ENCODE assay signal across 9 mouse cellular contexts in the genomic region with DNA sequence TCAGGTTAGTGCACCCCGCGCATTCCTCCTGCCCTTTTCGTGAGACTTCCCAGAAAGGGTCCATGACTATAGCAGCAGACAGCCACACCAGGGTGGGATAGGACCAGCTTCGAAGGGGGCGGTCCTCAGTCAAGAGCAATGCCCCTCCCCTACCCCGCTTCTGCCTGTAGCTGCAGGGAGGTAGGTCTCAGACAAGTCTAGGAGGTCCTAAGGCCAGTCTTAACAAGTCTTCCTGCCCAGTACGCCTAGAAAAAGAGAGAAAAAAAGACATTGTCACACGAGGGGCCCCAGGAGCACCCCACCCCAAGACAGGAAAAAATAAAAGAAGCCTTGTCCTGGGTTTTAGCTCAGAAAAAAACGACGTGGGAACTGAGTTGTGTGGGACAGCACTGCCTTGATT. TPM values are rescaled to one million over a fixed set of nuclear protein-coding genes. Genes with fewer than 3 reads are reported as not detected.
DNase-seq lines count a peak whose midpoint lies in the region; ATAC-seq and TF ChIP-seq lines count a peak whose summit lies in the region.
"Had no signal": no experiment of that assay in that cellular context is flagged by ENCODE, and none has a peak within 500 bp of the region (broad histone marks: within the 10 kb centered on the region; RNA-seq: fewer than 3 reads in every experiment).

No protein-coding gene starts in this region.

- peak overlapping the region; percentile 27 for H3K4me3 ChIP-seq in heart, embryonic 11.5 days (ENCODE audit: low read depth, low read length)
- peak overlapping the region; percentile 37 for H3K4me3 ChIP-seq in embryonic facial prominence, embryonic 13.5 days
- H3K4me3 ChIP-seq in hindbrain, postnatal 0 days (ENCODE audit: low read length): no peak overlapping the region
- peak overlapping the region; percentile 43 for H3K4me3 ChIP-seq in lung, embryonic 16.5 days (ENCODE audit: low read length)
- H3K4me3 ChIP-seq in stomach, embryonic 15.5 days (replicated peaks): peak overlapping the region; percentile 26

- ATAC-seq in heart, embryonic 11.5 days (replicated peaks; ENCODE audit: insufficient number of reproducible peaks, low FRiP score, low TSS enrichment): peak; percentile 75
- peak; percentile 81 for ATAC-seq in embryonic facial prominence, embryonic 13.5 days (ENCODE audit: insufficient number of reproducible peaks, insufficient read depth, low FRiP score, low TSS enrichment, low read depth)
- ATAC-seq in hindbrain, postnatal 0 days: peak; percentile 66
- peak; percentile 81 for ATAC-seq in lung, embryonic 16.5 days (ENCODE audit: low read depth)
- peak; percentile 81; the same call in 1 of the 2 replicates for ATAC-seq in stomach, embryonic 15.5 days (ENCODE audit: insufficient read depth, low FRiP score, low read depth)

- TF ChIP-seq CTCF in hindbrain, postnatal 0 days (IDR thresholded peaks at IDR 0.05; ENCODE audit: low read depth): no peak

- peaks cover 35% of the 10 kb centered on the region for H3K4me1 ChIP-seq in heart, embryonic 11.5 days (ENCODE audit: control insufficient read depth, insufficient read depth, low read length)
- H3K4me1 ChIP-seq in embryonic facial prominence, embryonic 13.5 days: peaks cover 56% of the 10 kb centered on the region
- peaks cover 15% of the 10 kb centered on the region; the same call in 1 of the 2 replicates for H3K4me1 ChIP-seq in hindbrain, postnatal 0 days (ENCODE audit: insufficient read depth, low read length)
- H3K4me1 ChIP-seq in lung, embryonic 16.5 days (replicated peaks; ENCODE audit: control insufficient read depth, insufficient read depth, low read length): peaks cover 51% of the 10 kb centered on the region
- H3K4me1 ChIP-seq in stomach, embryonic 15.5 days: peaks cover 45% of the 10 kb centered on the region

- DNase-seq in heart, adult 8-10 months (ENCODE audit: low spot score): no peak
- DNase-seq in hindbrain, postnatal 0 days (ENCODE audit: low spot score): peak; percentile 63
- no peak for DNase-seq in c-Kit-positive CD71-positive TER-119-positive erythroid progenitor cells, embryonic 14.5 days (ENCODE audit: low spot score)
- no peak for DNase-seq in ovary, postnatal 14 days (ENCODE audit: low spot score)

- WGBS in heart, embryonic 11.5 days (ENCODE audit: insufficient replicate concordance): 2% methylated on average over 10 of the region's 10 CpGs
- WGBS in embryonic facial prominence, embryonic 13.5 days: under 1% methylated on average over 10 of the region's 10 CpGs
- WGBS in hindbrain, postnatal 0 days: 4% methylated on average over 10 of the region's 10 CpGs
- WGBS in lung, embryonic 16.5 days: under 1% methylated on average over 10 of the region's 10 CpGs
- WGBS in stomach, embryonic 15.5 days: under 1% methylated on average over 10 of the region's 10 CpGs

- H3K4me2 ChIP-seq in heart, embryonic 11.5 days: peak overlapping the region; percentile 66
- H3K4me2 ChIP-seq in embryonic facial prominence, embryonic 13.5 days: peak overlapping the region; percentile 66
- H3K4me2 ChIP-seq in hindbrain, postnatal 0 days (ENCODE audit: low read depth, low read length): peak overlapping the region; percentile 53
- H3K4me2 ChIP-seq in lung, embryonic 16.5 days (ENCODE audit: low read depth, low read length): peak overlapping the region; percentile 79
- H3K4me2 ChIP-seq in stomach, embryonic 15.5 days: peak overlapping the region; percentile 70

- H3K36me3 ChIP-seq in heart, embryonic 11.5 days (ENCODE audit: control insufficient read depth, insufficient read depth, low read length): no peaks in the 10 kb centered on the region
- H3K36me3 ChIP-seq in embryonic facial prominence, embryonic 13.5 days: no peaks in the 10 kb centered on the region
- no peaks in the 10 kb centered on the region for H3K36me3 ChIP-seq in hindbrain, postnatal 0 days (ENCODE audit: insufficient read depth, low read length)
- H3K36me3 ChIP-seq in lung, embryonic 16.5 days (ENCODE audit: control insufficient read depth, insufficient read depth, low read length): no peaks in the 10 kb centered on the region
- H3K36me3 ChIP-seq in stomach, embryonic 15.5 days: no peaks in the 10 kb centered on the region

- peak overlapping the region; percentile 62 for H3K9ac ChIP-seq in heart, embryonic 11.5 days (ENCODE audit: low read depth, low read length)
- H3K9ac ChIP-seq in embryonic facial prominence, embryonic 13.5 days: peak overlapping the region; percentile 55
- H3K9ac ChIP-seq in hindbrain, postnatal 0 days (replicated peaks; ENCODE audit: low read length): no peak overlapping the region
- peak overlapping the region; percentile 65 for H3K9ac ChIP-seq in lung, embryonic 16.5 days (ENCODE audit: low read length)
- H3K9ac ChIP-seq in stomach, embryonic 15.5 days: 0 out of 2 replicates have a peak overlapping the region, but pooled peaks have one; percentile 6

- H3K27ac ChIP-seq in heart, embryonic 11.5 days (ENCODE audit: low read depth, low read length): peak overlapping the region; percentile 87
- peak overlapping the region; percentile 78 for H3K27ac ChIP-seq in embryonic facial prominence, embryonic 13.5 days
- peak overlapping the region; percentile 70 for H3K27ac ChIP-seq in hindbrain, postnatal 0 days
- H3K27ac ChIP-seq in lung, embryonic 16.5 days (ENCODE audit: low read length): peak overlapping the region; percentile 95
- peak overlapping the region; percentile 91 for H3K27ac ChIP-seq in stomach, embryonic 15.5 days

- H3K9me3 ChIP-seq in heart, embryonic 11.5 days (replicated peaks; ENCODE audit: control insufficient read depth, low read length): no peaks in the 10 kb centered on the region
- no peaks in the 10 kb centered on the region for H3K9me3 ChIP-seq in embryonic facial prominence, embryonic 13.5 days
- H3K9me3 ChIP-seq in hindbrain, postnatal 0 days (ENCODE audit: low read length): no peaks in the 10 kb centered on the region
- H3K9me3 ChIP-seq in lung, embryonic 16.5 days (ENCODE audit: control insufficient read depth, low read length): no peaks in the 10 kb centered on the region
- no peaks in the 10 kb centered on the region for H3K9me3 ChIP-seq in stomach, embryonic 15.5 days

- H3K27me3 ChIP-seq in heart, embryonic 11.5 days (ENCODE audit: control insufficient read depth, insufficient read depth, low read length): peaks cover 6% of the 10 kb centered on the region; the same call in 1 of the 2 replicates
- H3K27me3 ChIP-seq in embryonic facial prominence, embryonic 13.5 days: no peaks in the 10 kb centered on the region
- no peaks in the 10 kb centered on the region for H3K27me3 ChIP-seq in hindbrain, postnatal 0 days (ENCODE audit: insufficient read depth, low read length)
- H3K27me3 ChIP-seq in lung, embryonic 16.5 days (ENCODE audit: control insufficient read depth, insufficient read depth, low read depth, low read length): no peaks in the 10 kb centered on the region
- H3K27me3 ChIP-seq in stomach, embryonic 15.5 days (replicated peaks): no peaks in the 10 kb centered on the region
- H3K27me3 ChIP-seq: CH12.LX had no signal

RNA-seq across cellular contexts. Expression of a gene that starts 35.0 kb away (rescaled TPM):
- polyA plus RNA-seq in heart, embryonic 11.5 days (2014; fragmentation: Nextera tagmentation; extraction: Ambion mirVana): 1.9 and 3.4 TPM in 2 replicates
- 10 to 100 TPM; 22.1 to 74.4 (median 55.6) TPM for total RNA-seq in heart, adult 8-10 months (2022)
- 86.5 and 93.1 TPM in 2 replicates for polyA plus RNA-seq in embryonic facial prominence, embryonic 13.5 days (2015; fragmentation: Nextera tagmentation; extraction: Ambion mirVana)
- total RNA-seq in hindbrain, postnatal 0 days (2014; rRNA removed): 55.9 and 76.6 TPM in 2 replicates
- 55.2 and 56.9 TPM in 2 replicates for polyA plus RNA-seq in hindbrain, postnatal 0 days (2015; fragmentation: Nextera tagmentation; extraction: Ambion mirVana)
- 36.3 and 39.3 TPM in 2 replicates for polyA plus RNA-seq in lung, embryonic 16.5 days (2015; fragmentation: Nextera tagmentation; extraction: Ambion mirVana)
- polyA plus RNA-seq in stomach, embryonic 15.5 days (2015; fragmentation: Nextera tagmentation; extraction: Ambion mirVana): 45.6 and 45.8 TPM in 2 replicates

RNA-seq across cellular contexts. Expression of a gene that starts 37.3 kb away (rescaled TPM):
- 30.3 and 31.3 TPM in 2 replicates for polyA plus RNA-seq in heart, embryonic 11.5 days (2014; fragmentation: Nextera tagmentation; extraction: Ambion mirVana)
- total RNA-seq in heart, adult 8-10 months (2022): 10 to 100 TPM; 38.1 to 44.8 (median 44.4) TPM
- polyA plus RNA-seq in embryonic facial prominence, embryonic 13.5 days (2015; fragmentation: Nextera tagmentation; extraction: Ambion mirVana): 20.5 and 20.7 TPM in 2 replicates
- 45.1 and 56.8 TPM in 2 replicates for total RNA-seq in hindbrain, postnatal 0 days (2014; rRNA removed)
- 25.5 and 26.4 TPM in 2 replicates for polyA plus RNA-seq in hindbrain, postnatal 0 days (2015; fragmentation: Nextera tagmentation; extraction: Ambion mirVana)
- polyA plus RNA-seq in lung, embryonic 16.5 days (2015; fragmentation: Nextera tagmentation; extraction: Ambion mirVana): 24.2 and 27.1 TPM in 2 replicates
- polyA plus RNA-seq in stomach, embryonic 15.5 days (2015; fragmentation: Nextera tagmentation; extraction: Ambion mirVana): 20.6 and 22.0 TPM in 2 replicates
